Mouse (Mus musculus) MEL (cell line): ENCODE measurements around the gene Fam53b. TPM values are rescaled to one million over a fixed set of nuclear protein-coding genes. Genes with fewer than 3 reads are reported as not detected.

ENCODE experiments used
- DNase-seq: peaks from one replicate; pipeline ENCODE4 v3.0.0; 2011; ENCODE audit warnings: low read depth, low spot score
- H3K27ac ChIP-seq: 2 replicates; pipeline ENCODE4 v1.5.1; 2012; ENCODE audit warnings: low read depth, mild to moderate bottlenecking, control low read depth, low read length, moderate library complexity; ENCODE audit not compliant: control insufficient read depth
- H3K27me3 ChIP-seq, 2 experiments: fragments of 150-350 bp in 1 of 2; sonication (generic) in 1 of 2; 2 replicates each; pipeline ENCODE4 v1.6.1; 2012; ENCODE audit warnings: low read length in 2 of 2, mild to moderate bottlenecking in 2 of 2, improper control_type of control experiment in 1 of 2, moderate library complexity in 1 of 2; ENCODE audit not compliant: insufficient read depth in 2 of 2, control insufficient read depth in 1 of 2
- H3K36me3 ChIP-seq, 2 experiments: 2 replicates each; pipeline ENCODE4 v1.6.1; 2012 to 2014; ENCODE audit warnings: low read length in 2 of 2, improper control_type of control experiment in 1 of 2, inconsistent platforms in 1 of 2, mild to moderate bottlenecking in 1 of 2; ENCODE audit not compliant: insufficient read depth in 2 of 2, control insufficient read depth in 1 of 2
- H3K4me1 ChIP-seq, 2 experiments: fragments of 150-350 bp in 1 of 2; sonication (generic) in 1 of 2; 2 replicates each; pipeline ENCODE4 v1.6.1; 2012; ENCODE audit warnings: low read length in 2 of 2, improper control_type of control experiment in 1 of 2, mild to moderate bottlenecking in 1 of 2; ENCODE audit not compliant: insufficient read depth in 2 of 2, control insufficient read depth in 1 of 2
- H3K4me3 ChIP-seq, 2 experiments: fragments of 150-350 bp in 1 of 2; sonication (generic) in 1 of 2; 2 replicates each; pipeline ENCODE4 v1.5.1; 2012; ENCODE audit warnings: low read depth in 2 of 2, low read length in 2 of 2, mild to moderate bottlenecking in 2 of 2, moderate library complexity in 2 of 2, control low read depth in 1 of 2, improper control_type of control experiment in 1 of 2; ENCODE audit not compliant: control insufficient read depth in 1 of 2, insufficient read depth in 1 of 2
- H3K79me2 ChIP-seq: 2 replicates; pipeline ENCODE4 v1.6.1; 2012; ENCODE audit warnings: mild to moderate bottlenecking, low read length, moderate library complexity; ENCODE audit not compliant: control insufficient read depth, poor library complexity, insufficient read depth
- H3K9ac ChIP-seq: 2 replicates; pipeline ENCODE4 v1.6.1; 2012; ENCODE audit warnings: low read depth, mild to moderate bottlenecking, control low read depth, low read length, moderate library complexity; ENCODE audit not compliant: control insufficient read depth, poor library complexity, severe bottlenecking
- H3K9me3 ChIP-seq: fragments of 150-350 bp; sonication (generic); replicated peaks from 2 replicates; pipeline ENCODE4 v1.6.1; 2012; ENCODE audit warnings: mild to moderate bottlenecking, low read length, improper control_type of control experiment, moderate library complexity; ENCODE audit not compliant: insufficient read depth
- BHLHE40 ChIP-seq: IDR thresholded peaks from 2 replicates; pipeline ENCODE4 v1.6.1; 2012; ENCODE audit warnings: low read depth, mild to moderate bottlenecking, inconsistent platforms, low read length, improper control_type of control experiment, borderline replicate concordance
- CHD1 ChIP-seq: IDR thresholded peaks from 2 replicates; pipeline ENCODE4 v1.6.1; 2012; ENCODE audit warnings: low read depth, mild to moderate bottlenecking, inconsistent platforms, low read length, improper control_type of control experiment
- ELF1 ChIP-seq: IDR thresholded peaks from 2 replicates; pipeline ENCODE4 v1.6.1; 2014; ENCODE audit warnings: low read depth, mild to moderate bottlenecking, inconsistent platforms, low read length, improper control_type of control experiment, moderate library complexity
- ETS1 ChIP-seq: IDR thresholded peaks from 2 replicates; pipeline ENCODE4 v1.6.1; 2012; ENCODE audit warnings: low read depth, mild to moderate bottlenecking, inconsistent platforms, low read length, improper control_type of control experiment, moderate library complexity
- GABPA ChIP-seq: IDR thresholded peaks from 2 replicates; pipeline ENCODE4 v1.6.1; 2012; ENCODE audit warnings: low read depth, mild to moderate bottlenecking, inconsistent platforms, low read length, improper control_type of control experiment, moderate library complexity
- HCFC1 ChIP-seq: IDR thresholded peaks from 2 replicates; pipeline ENCODE4 v1.6.1; 2012; ENCODE audit warnings: low read depth, mild to moderate bottlenecking, inconsistent platforms, low read length, improper control_type of control experiment, moderate library complexity
- JUND ChIP-seq: IDR thresholded peaks from 2 replicates; pipeline ENCODE4 v1.6.1; 2011; ENCODE audit warnings: low read depth, mild to moderate bottlenecking, improper control_type of control experiment, low read length
- KAT2A ChIP-seq: conservative IDR thresholded peaks from 2 replicates; pipeline ENCODE4 v1.6.1; 2012; ENCODE audit warnings: low read depth, low read length, improper control_type of control experiment, inconsistent platforms
- MAX ChIP-seq: IDR thresholded peaks from 2 replicates; pipeline ENCODE4 v1.6.1; 2011; ENCODE audit warnings: low read length, improper control_type of control experiment
- MYC ChIP-seq: IDR thresholded peaks from 2 replicates; pipeline ENCODE4 v1.6.1; 2011; ENCODE audit warnings: low read depth, mild to moderate bottlenecking, low read length, improper control_type of control experiment, moderate library complexity
- NELFE ChIP-seq: IDR thresholded peaks from 2 replicates; pipeline ENCODE4 v1.6.1; 2011; ENCODE audit warnings: low read depth, low read length, improper control_type of control experiment
- NRF1 ChIP-seq: IDR thresholded peaks from 2 replicates; pipeline ENCODE4 v1.6.1; 2014; ENCODE audit warnings: low read depth, mild to moderate bottlenecking, inconsistent platforms, low read length, improper control_type of control experiment, moderate library complexity; ENCODE audit not compliant: poor library complexity, insufficient read depth, severe bottlenecking
- POLR2AphosphoS5 ChIP-seq: IDR thresholded peaks from 2 replicates; pipeline ENCODE4 v1.6.1; 2012; ENCODE audit warnings: low read depth, borderline replicate concordance, mild to moderate bottlenecking, inconsistent platforms, low read length, moderate library complexity, mixed read lengths
- RCOR1 ChIP-seq: IDR thresholded peaks from 2 replicates; pipeline ENCODE4 v1.6.1; 2012; ENCODE audit warnings: low read depth, mild to moderate bottlenecking, inconsistent platforms, low read length, improper control_type of control experiment
- SIN3A ChIP-seq: IDR thresholded peaks from 2 replicates; pipeline ENCODE4 v1.6.1; 2012; ENCODE audit warnings: low read length, improper control_type of control experiment, inconsistent platforms
- SMC3 ChIP-seq: IDR thresholded peaks from 2 replicates; pipeline ENCODE4 v1.6.1; 2011; ENCODE audit warnings: low read depth, low read length, improper control_type of control experiment
- TAL1 ChIP-seq: IDR thresholded peaks from 2 replicates; pipeline ENCODE4 v1.6.1; 2012; ENCODE audit warnings: mild to moderate bottlenecking, inconsistent platforms, low read length, moderate library complexity, mixed read lengths
- TBP ChIP-seq: IDR thresholded peaks from 2 replicates; pipeline ENCODE4 v1.8.0; 2011; ENCODE audit warnings: low read depth, low read length, improper control_type of control experiment
- TCF12 ChIP-seq: IDR thresholded peaks from 2 replicates; pipeline ENCODE4 v1.6.1; 2014; ENCODE audit warnings: low read depth, mild to moderate bottlenecking, inconsistent platforms, low read length, improper control_type of control experiment, moderate library complexity
- USF2 ChIP-seq, 2 experiments: IDR thresholded peaks; 2 replicates each; pipeline ENCODE4 v1.6.1; 2011 to 2012; ENCODE audit warnings: improper control_type of control experiment in 2 of 2, low read length in 2 of 2, borderline replicate concordance in 1 of 2, inconsistent platforms in 1 of 2, low read depth in 1 of 2, mild to moderate bottlenecking in 1 of 2; ENCODE audit not compliant: insufficient read depth in 1 of 2
- ZC3H11A ChIP-seq: IDR thresholded peaks from 2 replicates; pipeline ENCODE4 v1.6.1; 2012; ENCODE audit warnings: low read depth, mild to moderate bottlenecking, inconsistent platforms, low read length, improper control_type of control experiment
- ZKSCAN1 ChIP-seq: IDR thresholded peaks from 2 replicates; pipeline ENCODE4 v1.6.1; 2012; ENCODE audit warnings: low read depth, mild to moderate bottlenecking, inconsistent platforms, low read length, improper control_type of control experiment, moderate library complexity
- ZMIZ1 ChIP-seq: IDR thresholded peaks from 2 replicates; pipeline ENCODE4 v1.6.1; 2012; ENCODE audit warnings: low read depth, mild to moderate bottlenecking, inconsistent platforms, low read length, improper control_type of control experiment, moderate library complexity
- ZNF384 ChIP-seq: IDR thresholded peaks from 2 replicates; pipeline ENCODE4 v1.6.1; 2012; ENCODE audit warnings: low read depth, mild to moderate bottlenecking, inconsistent platforms, low read length, improper control_type of control experiment
- polyA plus RNA-seq, 2 experiments: library from polyadenylated mRNA; stranded (reverse) in 1 of 2; unstranded in 1 of 2; fragments of >175 nt in 1 of 2; fragments of >200 nt in 1 of 2; gene quantifications; 2 replicates each; pipeline versions ENCODE4 v1.2.1 to v1.2.4; 2012; ENCODE audit warnings: low replicate concordance in 2 of 2, low read depth in 1 of 2; ENCODE audit not compliant: insufficient read length in 2 of 2, insufficient read depth in 1 of 2, missing spikeins in 1 of 2
- total RNA-seq: library from RNA; depleted of rRNA; stranded (reverse); fragments of 300-350 nt; gene quantifications from 2 replicates; pipeline ENCODE4 v1.2.3, GENCODE M21; 2012

Fam53b gene
- total and polyA plus RNA-seq, 3 experiments, result 7.9 to 15.4 TPM; not detected in 1

DNA sequence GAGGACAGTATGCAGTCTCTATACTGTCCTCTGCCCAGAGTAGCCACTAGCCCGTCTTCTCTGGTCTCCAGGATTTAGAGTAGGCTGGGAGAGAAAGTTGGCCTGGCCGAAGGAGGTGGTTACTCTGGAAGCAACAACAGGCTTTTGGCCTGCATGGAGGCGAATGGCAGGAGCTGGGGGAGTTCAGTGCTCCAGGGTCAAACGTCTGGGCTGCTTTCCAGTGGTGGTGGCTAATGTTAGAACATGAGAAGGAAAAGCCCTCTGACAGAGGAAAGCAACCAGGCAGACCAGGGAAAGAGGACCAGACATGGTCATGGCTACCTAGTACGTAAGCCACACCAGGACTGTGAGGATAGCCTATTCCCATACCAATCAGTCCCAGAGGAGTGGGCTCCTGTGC lies 38.4 kb downstream of the Fam53b start:
- H3K79me2 ChIP-seq, result no peaks in the 10 kb centered on the region
- no peak overlapping the region for H3K9ac ChIP-seq
- TF ChIP-seq BHLHE40 (no peak), USF2 (IDR thresholded peaks at IDR 0.05; ENCODE audit: borderline replicate concordance in 1 of 2, insufficient read depth in 1 of 2, low read depth in 1 of 2, low read length in 2 of 2) (no peak), ZC3H11A (no peak), NELFE (no peak), ELF1 (no peak), MAX (no peak), TBP (no peak), RCOR1 (no peak), POLR2AphosphoS5 (no peak), SIN3A (no peak), ZKSCAN1 (no peak), TCF12 (no peak), SMC3 (no peak), GABPA (no peak)
- no peaks in the 10 kb centered on the region for H3K9me3 ChIP-seq
- no peak overlapping the region for H3K4me3 ChIP-seq
- no peak overlapping the region for H3K27ac ChIP-seq
- peaks cover 8 to 13% of the 10 kb centered on the region in 2 experiments for H3K4me1 ChIP-seq
- H3K36me3 ChIP-seq, result peaks cover 0 to 9% of the 10 kb centered on the region in 2 experiments; a peak in 3 of 4 replicates
- no peaks in the 10 kb centered on the region for H3K27me3 ChIP-seq
- DNase-seq, result no peak

DNA sequence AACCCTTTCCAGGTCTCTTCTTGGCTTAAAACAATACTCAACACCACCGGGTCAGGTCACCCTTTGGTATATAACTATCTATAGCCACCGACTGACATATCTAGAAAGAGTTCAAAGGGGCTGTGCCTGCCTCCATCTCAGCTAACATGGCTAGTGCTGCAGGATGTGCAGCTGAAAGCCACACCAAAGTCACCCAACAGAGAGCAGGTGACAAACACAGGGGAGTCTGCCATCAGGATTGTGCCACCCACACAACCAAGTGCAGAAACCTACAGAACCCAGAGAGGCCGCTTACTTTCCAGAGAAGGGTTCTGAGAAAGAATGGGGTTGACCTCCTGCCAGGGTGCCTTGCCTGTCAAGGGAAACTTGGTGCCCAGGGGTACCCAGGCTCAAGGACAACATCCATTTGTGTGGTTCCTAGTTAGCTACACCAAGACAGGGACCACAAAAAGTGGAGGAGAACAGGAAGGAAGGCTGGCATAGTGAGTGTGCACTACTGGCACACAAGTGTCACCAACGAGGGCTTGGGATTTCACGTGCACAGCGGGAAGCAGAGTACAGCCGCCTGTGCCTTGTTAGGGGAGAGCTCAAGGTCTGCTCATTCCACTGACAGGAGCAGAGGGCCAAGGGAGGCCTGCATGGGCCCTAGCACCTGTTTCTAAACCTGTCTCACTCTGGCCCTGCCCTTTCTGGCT lies 40.5 kb downstream of the Fam53b start:
- H3K4me3 ChIP-seq, result no peak overlapping the region
- H3K4me1 ChIP-seq, result peaks cover 8 to 16% of the 10 kb centered on the region in 2 experiments
- H3K27me3 ChIP-seq, result no peaks in the 10 kb centered on the region
- H3K79me2 ChIP-seq, result no peaks in the 10 kb centered on the region
- H3K36me3 ChIP-seq, result peaks cover 0 to 11% of the 10 kb centered on the region in 2 experiments
- no peaks in the 10 kb centered on the region for H3K9me3 ChIP-seq
- no peak overlapping the region for H3K9ac ChIP-seq
- no peak for TF ChIP-seq SIN3A
- no peak for TF ChIP-seq ZMIZ1
- TF ChIP-seq MYC, result no peak
- no peak for TF ChIP-seq JUND
- no peak for TF ChIP-seq HCFC1
- no peak for TF ChIP-seq NRF1
- TF ChIP-seq TAL1, result no peak
- no peak for TF ChIP-seq CHD1
- no peak for TF ChIP-seq ZNF384
- no peak for TF ChIP-seq KAT2A
- no peak for TF ChIP-seq ZC3H11A
- no peak for TF ChIP-seq ETS1
- TF ChIP-seq ELF1, result no peak
- TF ChIP-seq USF2 (IDR thresholded peaks at IDR 0.05; ENCODE audit: borderline replicate concordance in 1 of 2, insufficient read depth in 1 of 2, low read depth in 1 of 2, low read length in 2 of 2), result no peak
- no peak overlapping the region for H3K27ac ChIP-seq
- DNase-seq, result no peak
